Mouse (Mus musculus) limb, embryonic 11.5 days (tissue): Measurements from ENCODE around the gene Abhd17c. TPM values are rescaled to one million over a fixed set of nuclear protein-coding genes. Genes with fewer than 3 reads are reported as not detected.

ENCODE experiments used
- ATAC-seq: fragments of 200-750 bp; cut with Nextera tagmentation; 2 replicates; pipeline ENCODE4 v1.8.0; 2017; ENCODE audit warnings: low read depth; ENCODE audit not compliant: insufficient number of reproducible peaks, low FRiP score, low TSS enrichment
- DNase-seq: peaks from one replicate; pipeline ENCODE4 v3.0.0-alpha.2; 2015; ENCODE audit warnings: low spot score
- H3K27ac ChIP-seq: fragments of 300-500 bp; sonication (generic); replicated peaks from 2 replicates; pipeline ENCODE4 v1.5.1; 2014; ENCODE audit warnings: low read depth, mild to moderate bottlenecking, low read length
- H3K27me3 ChIP-seq: fragments of 300-500 bp; sonication (generic); 2 replicates; pipeline ENCODE4 v1.6.1; 2014; ENCODE audit warnings: mild to moderate bottlenecking, low read length, mixed read lengths; ENCODE audit not compliant: control insufficient read depth, insufficient read depth
- H3K36me3 ChIP-seq: fragments of 300-500 bp; sonication (generic); 2 replicates; pipeline ENCODE4 v1.6.1; 2014; ENCODE audit warnings: mild to moderate bottlenecking, low read length, moderate library complexity, mixed read lengths; ENCODE audit not compliant: control insufficient read depth, insufficient read depth
- H3K4me1 ChIP-seq: fragments of 300-500 bp; sonication (generic); 2 replicates; pipeline ENCODE4 v1.6.1; 2014; ENCODE audit warnings: low read length, mixed read lengths; ENCODE audit not compliant: control insufficient read depth, insufficient read depth
- H3K4me2 ChIP-seq: fragments of 300-500 bp; sonication (generic); 2 replicates; pipeline ENCODE4 v1.6.1; 2014; ENCODE audit warnings: low read depth, mild to moderate bottlenecking, moderate library complexity; ENCODE audit not compliant: severe bottlenecking
- H3K4me3 ChIP-seq: fragments of 300-500 bp; sonication (generic); 2 replicates; pipeline ENCODE4 v1.5.1; 2014; ENCODE audit warnings: low read depth, low read length
- H3K9ac ChIP-seq: fragments of 300-500 bp; sonication (generic); 2 replicates; pipeline ENCODE4 v1.6.1; 2014; ENCODE audit warnings: mild to moderate bottlenecking, low read length
- H3K9me3 ChIP-seq: fragments of 300-500 bp; sonication (generic); 2 replicates; pipeline ENCODE4 v1.6.1; 2016; ENCODE audit warnings: low read length; ENCODE audit not compliant: control insufficient read depth
- WGBS: fragments of 180-500 bp; shearing (Covaris S2); extraction: QIAGEN DNeasy Blood & Tissue Kit; methylation state at CpG from one replicate; pipeline ENCODE4 v1.1.7; 2014; 5-methylcytosine and 5-hydroxymethylcytosine counted together
- polyA plus RNA-seq: library from polyadenylated mRNA; unstranded; fragments of >200 nt; fragmentation: Nextera tagmentation; extraction: Ambion mirVana; gene quantifications from 2 replicates; pipeline ENCODE4 v1.2.1, GENCODE M21; 2014

Abhd17c gene
- polyA plus RNA-seq, 1 experiment from 2014 or later, result 51.8 TPM

- H3K9ac ChIP-seq, result no peak overlapping the region
- H3K9me3 ChIP-seq, result no peaks in the 10 kb centered on the region
- no peaks in the 10 kb centered on the region for H3K36me3 ChIP-seq
- DNase-seq, result no peak
- no peaks in the 10 kb centered on the region for H3K27me3 ChIP-seq
- H3K4me3 ChIP-seq, result no peak overlapping the region
- ATAC-seq, result no peak
- H3K4me2 ChIP-seq, result no peak overlapping the region
- 91% methylated on average over 5 of the region's 5 CpGs for WGBS
- H3K27ac ChIP-seq, result no peak overlapping the region
- H3K4me1 ChIP-seq, result no peaks in the 10 kb centered on the region
Measured at GRCm38 (mm10) chr7:84068931-84069330, 82.8 kb downstream of the Abhd17c start.

DNA sequence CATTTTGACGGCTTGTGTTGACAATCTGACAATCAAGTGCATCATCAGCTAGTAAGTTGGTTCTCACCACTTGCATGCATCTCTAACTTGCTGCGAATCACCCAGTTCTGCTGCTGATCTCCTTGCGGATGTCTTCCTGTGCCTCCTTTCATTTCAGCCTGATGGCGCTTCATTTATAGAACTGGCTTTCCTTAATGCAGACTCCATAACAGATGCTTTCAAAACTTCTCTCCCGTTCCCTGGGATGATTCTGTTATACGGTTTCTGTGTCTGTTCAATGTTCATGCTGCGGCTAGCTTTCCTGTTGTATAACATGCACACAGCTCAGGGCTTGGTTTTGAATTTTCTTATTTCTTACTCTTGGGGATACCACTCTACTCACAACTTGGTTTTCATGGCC lies 91.9 kb downstream of the Abhd17c start:
- no peak overlapping the region for H3K27ac ChIP-seq
- no peak overlapping the region for H3K9ac ChIP-seq
- 92% methylated on average over 7 of the region's 7 CpGs for WGBS
- no peaks in the 10 kb centered on the region for H3K27me3 ChIP-seq
- no peak overlapping the region for H3K4me3 ChIP-seq
- H3K4me2 ChIP-seq, result no peak overlapping the region
- H3K36me3 ChIP-seq, result no peaks in the 10 kb centered on the region
- DNase-seq (no peak), ATAC-seq (no peak)
- H3K4me1 ChIP-seq, result peaks cover 7% of the 10 kb centered on the region; the same call in 1 of the 2 replicates
- no peaks in the 10 kb centered on the region for H3K9me3 ChIP-seq

Other genes with a start within 250 kb of the Abhd17c start
- gene Cemip, start 65.4 kb downstream of the Abhd17c start, polyA plus RNA-seq, result not detected in 2 replicates